Mouse (Mus musculus) left cerebral cortex, postnatal 36 days (tissue): ENCODE measurements around the gene Slc44a3. TPM values are rescaled to one million over a fixed set of nuclear protein-coding genes. Genes with fewer than 3 reads are reported as not detected.

ENCODE experiments used
- DNase-seq, 2 experiments: peaks; one replicate each; pipeline ENCODE4 v3.0.0; 2021 to 2022; ENCODE audit warnings: low spot score in 2 of 2, mixed read lengths in 1 of 2
- intact Hi-C: fragments of 180-260 bp; cut with DNase I; formaldehyde crosslinking; loops from one replicate; pipeline ENCODE4 v1.15.1; 2025
- total RNA-seq, 2 experiments: library from RNA; stranded (reverse); gene quantifications; 2 replicates each; pipeline ENCODE4 v1.2.3; 2021

Slc44a3 gene
- total RNA-seq, 2 experiments from 2014 or later, result not detected

GRCm38 (mm10) chr3:121509141-121509540 lies 23.1 kb downstream of the Slc44a3 start:
- intact Hi-C loops, result no loop called here

GRCm38 (mm10) chr3:121507678-121508077 lies 24.5 kb downstream of the Slc44a3 start:
- intact Hi-C loops, result no loop called here
- no peak for DNase-seq

More at GRCm38 (mm10) chr3:121509141-121509540, 23.1 kb downstream of the Slc44a3 start:
- no peak for DNase-seq

DNA sequence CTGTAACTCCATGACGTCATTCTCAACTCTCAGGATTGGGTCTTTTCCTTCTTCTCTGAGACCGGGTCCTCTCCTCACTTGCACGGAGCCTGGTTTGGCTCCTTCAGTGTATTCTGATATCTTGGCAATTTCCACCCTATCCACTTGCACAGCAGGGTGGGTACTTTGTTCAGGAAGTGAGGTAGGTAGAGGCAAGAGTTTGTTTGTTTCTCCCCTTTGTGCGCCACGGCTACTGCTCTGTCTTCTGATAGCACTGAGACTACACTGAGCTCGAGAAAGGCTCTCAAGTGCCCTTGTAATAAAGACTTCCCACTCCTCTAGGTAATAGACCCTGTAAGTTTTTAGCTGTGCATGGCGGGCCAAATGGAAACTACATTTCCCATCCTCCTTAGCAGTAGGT lies 25.4 kb downstream of the Slc44a3 start:
- intact Hi-C loops, result no loop called here
- DNase-seq, result no peak

DNA sequence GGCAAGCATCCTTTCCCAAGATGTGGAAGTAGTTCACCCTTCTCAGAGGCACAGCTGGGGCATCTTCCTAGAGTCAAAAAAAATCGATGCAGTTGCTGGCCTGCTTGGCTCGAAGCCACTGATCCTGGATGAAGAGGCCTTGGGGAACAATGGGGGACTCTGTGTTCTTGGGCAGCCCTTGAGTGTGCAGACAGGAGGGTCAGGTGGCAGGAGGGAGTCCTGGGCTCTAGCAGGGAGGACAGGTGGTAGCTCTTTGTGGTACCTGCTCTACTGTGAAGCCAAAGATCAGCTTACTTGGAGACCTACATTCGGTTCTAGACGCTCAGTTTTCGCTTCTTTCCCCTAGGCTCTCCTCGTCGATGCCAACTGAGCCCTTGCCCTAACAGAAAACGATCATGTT lies 26.0 kb downstream of the Slc44a3 start:
- intact Hi-C loops, result no loop called here
- no peak for DNase-seq

- DNase-seq, result no peak
- intact Hi-C loops, result loop anchor here (5.0 kb wide), 2 partner anchors 78 to 333 kb away; partner anchors contain the start of genes Cnn3 and Rwdd3
These were observed 27.2 kb downstream of the Slc44a3 start for GRCm38 (mm10) chr3:121504927-121505487.

- intact Hi-C loops, result loop anchor here (2.0 to 5.0 kb wide), 3 partner anchors 73 to 328 kb away; partner anchors contain the start of genes Cnn3 and Rwdd3
- DNase-seq, result no peak
These were observed 31.5 kb downstream of the Slc44a3 start for GRCm38 (mm10) chr3:121500734-121501133.

DNA sequence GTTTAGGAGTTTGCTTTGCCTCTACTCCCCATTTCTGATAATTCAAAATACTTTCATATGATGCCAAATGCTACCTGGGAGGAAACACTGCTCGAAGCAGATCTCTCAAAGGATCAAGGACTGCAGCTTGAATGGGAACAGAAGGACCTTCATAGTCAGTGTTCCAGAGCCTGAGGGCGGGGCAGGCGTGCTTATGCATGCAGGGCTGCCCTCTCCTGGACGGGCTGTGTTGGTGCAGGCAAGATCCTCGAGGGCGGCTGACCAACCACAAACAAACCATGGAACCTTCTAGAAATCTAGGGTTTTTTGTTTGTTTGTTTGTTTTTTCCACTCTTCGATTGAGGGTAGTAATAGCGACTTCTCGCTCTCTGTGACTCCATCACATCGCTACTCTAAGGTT lies 32.0 kb downstream of the Slc44a3 start:
- peak; percentile 54 to 56 for DNase-seq
- intact Hi-C loops, result loop anchor here (2.0 to 5.0 kb wide), 3 partner anchors 73 to 328 kb away; partner anchors contain the start of genes Cnn3 and Rwdd3

DNA sequence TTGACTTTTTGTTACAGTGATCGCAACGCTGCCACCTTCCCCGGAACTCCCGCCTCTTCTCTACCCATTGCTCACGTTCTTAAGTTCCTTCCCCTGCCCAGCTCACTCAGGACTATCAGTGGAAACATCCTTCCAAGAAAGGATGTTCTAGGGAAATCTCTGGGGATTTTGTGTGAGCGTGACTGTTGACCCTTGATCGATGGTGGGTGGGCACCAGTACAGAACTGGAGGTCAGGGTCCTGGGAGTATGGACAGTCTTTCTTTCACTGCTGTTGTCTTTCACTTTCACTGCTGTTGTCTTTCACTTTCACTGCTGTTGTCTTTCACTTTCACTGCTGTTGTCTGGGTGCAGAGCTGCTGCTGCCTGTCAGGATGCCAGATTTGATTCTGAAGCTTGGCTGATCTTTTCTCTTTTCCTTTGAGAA lies 38.2 kb downstream of the Slc44a3 start:
- intact Hi-C loops, result no loop called here
- no peak for DNase-seq

- DNase-seq, result no peak
These were observed 40.2 kb downstream of the Slc44a3 start for GRCm38 (mm10) chr3:121492026-121492425.

GRCm38 (mm10) chr3:121490941-121491340 lies 41.3 kb downstream of the Slc44a3 start:
- intact Hi-C loops, result no loop called here
- no peak for DNase-seq

More at GRCm38 (mm10) chr3:121492026-121492425, 40.2 kb downstream of the Slc44a3 start:
- intact Hi-C loops, result no loop called here

DNA sequence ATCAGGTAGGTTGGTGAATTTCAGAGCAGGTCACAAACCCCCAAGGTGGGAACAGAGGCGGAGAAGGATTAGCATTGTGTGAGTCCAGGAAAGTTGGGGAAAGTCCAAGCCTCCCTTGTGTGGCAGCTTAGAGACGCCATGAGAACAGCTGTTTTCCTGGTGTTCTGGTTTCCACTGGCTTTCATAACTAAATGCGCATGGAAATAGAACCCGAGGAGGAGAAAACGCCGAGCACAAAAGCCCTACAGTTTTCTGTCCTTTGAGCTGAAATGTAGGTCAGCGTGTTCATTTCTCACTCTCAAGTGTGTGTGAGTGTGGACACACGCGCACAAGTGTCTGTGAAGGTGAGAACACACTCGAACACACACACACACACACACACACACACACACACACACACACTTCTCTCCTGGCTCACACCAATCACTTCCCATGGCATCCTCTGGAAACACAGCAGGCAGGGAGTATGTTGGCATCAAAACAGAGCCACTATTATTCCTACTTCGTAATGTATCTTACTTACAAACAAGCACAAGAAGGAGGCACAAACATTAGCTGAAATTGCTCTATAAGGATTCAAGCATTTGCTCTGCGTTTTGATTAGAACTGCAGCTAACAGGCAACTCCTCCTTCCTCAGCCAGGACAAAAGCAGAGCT lies 42.6 kb downstream of the Slc44a3 start:
- intact Hi-C loops, result loop anchor here (5.0 kb wide), 1 partner anchor 62 kb away; the partner anchor contains the start of gene Cnn3
- peak; percentile 38 to 46 for DNase-seq

- intact Hi-C loops, result loop anchor here (5.0 kb wide), 1 partner anchor 58 kb away; the partner anchor contains the start of gene Cnn3
- no peak for DNase-seq
These were observed 47.0 kb downstream of the Slc44a3 start for GRCm38 (mm10) chr3:121485201-121485600.

- DNase-seq, result peak; percentile 26 to 30
- intact Hi-C loops, result no loop called here
These were observed 48.7 kb downstream of the Slc44a3 start for GRCm38 (mm10) chr3:121483266-121484161.

- no peak for DNase-seq
- intact Hi-C loops, result no loop called here
These were observed 50.6 kb downstream of the Slc44a3 start for GRCm38 (mm10) chr3:121481564-121481963.

DNA sequence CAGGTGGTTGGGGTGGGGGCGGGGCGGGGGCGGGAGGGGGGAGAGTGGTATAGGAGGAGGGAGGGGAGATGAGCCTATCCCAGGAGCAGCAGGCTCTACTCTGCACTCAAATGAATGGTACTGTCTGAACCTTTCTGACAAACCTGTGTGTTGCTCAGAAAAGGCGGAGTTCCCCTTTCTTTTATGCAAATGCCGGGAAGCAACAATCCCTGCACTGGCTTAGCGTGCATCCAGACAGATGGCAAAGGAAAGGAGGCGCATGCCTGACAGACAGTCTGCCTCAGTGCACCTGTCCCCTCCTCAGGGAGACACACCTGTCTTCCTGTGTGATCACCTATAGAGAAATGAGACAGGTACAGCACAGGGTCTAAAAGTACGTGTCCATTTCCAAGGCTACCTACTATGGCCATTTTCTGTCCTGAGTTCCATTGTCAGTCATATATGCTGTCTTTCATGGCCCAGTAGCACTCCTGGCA lies 51.2 kb downstream of the Slc44a3 start:
- DNase-seq, result no peak
- intact Hi-C loops, result no loop called here

GRCm38 (mm10) chr3:121480030-121480960 lies 51.9 kb downstream of the Slc44a3 start:
- intact Hi-C loops, result no loop called here
- peak in 1 of 2 experiments; percentile 6 for DNase-seq

DNA sequence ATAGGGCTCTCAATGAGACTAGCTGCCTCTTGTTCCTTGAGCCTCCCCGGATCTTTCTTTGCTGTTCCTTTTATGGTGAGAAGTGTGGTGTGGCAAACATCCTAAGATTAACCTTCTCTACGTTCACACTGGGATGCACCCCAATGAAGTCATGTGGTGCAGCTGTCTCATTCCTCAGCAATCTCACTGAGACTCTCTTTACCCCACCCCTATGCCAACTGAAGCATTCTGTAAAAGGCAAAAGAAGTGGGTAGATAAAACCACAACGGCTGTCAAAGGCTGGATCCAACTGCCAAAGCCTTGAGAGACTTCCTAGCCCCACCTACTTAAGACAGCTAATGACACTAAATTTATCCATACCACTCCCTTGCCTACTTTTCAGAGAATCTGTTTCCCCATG lies 57.5 kb downstream of the Slc44a3 start:
- DNase-seq, result no peak
- intact Hi-C loops, result no loop called here

DNA sequence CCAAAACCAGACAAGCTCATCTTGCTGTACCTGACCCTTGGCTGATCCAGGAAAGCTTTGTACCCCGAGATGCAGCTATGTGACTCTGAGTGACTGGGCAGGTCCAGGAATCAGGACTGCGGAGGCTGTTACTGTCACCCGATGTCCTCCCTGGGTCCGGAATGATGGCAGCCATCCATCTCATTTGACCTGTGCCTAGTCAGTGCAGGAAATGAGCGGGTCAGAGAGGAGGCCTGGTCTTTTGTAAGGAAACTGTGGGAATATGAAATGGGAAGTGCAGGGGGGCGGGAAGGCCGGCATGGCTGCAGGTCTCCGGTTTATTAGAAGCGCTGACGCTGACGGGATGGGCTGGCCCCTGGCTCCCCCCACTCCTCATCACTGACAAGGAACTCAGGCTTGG lies 60.5 kb downstream of the Slc44a3 start:
- no peak for DNase-seq
- intact Hi-C loops, result no loop called here
